Mouse (Mus musculus) limb, embryonic 14.5 days (tissue): ENCODE measurements around the gene Lta. TPM values are rescaled to one million over a fixed set of nuclear protein-coding genes. Genes with fewer than 3 reads are reported as not detected.

ENCODE experiments used
- ATAC-seq: fragments of 200-750 bp; cut with Nextera tagmentation; 2 replicates; pipeline ENCODE4 v1.8.0; 2017; ENCODE audit warnings: low read depth, moderate number of reproducible peaks, moderate TSS enrichment; ENCODE audit not compliant: low FRiP score
- DNase-seq: peaks from one replicate; pipeline ENCODE4 v3.0.0-alpha.2; 2015; ENCODE audit warnings: low spot score
- H3K27ac ChIP-seq: fragments of 300-500 bp; sonication (generic); replicated peaks from 2 replicates; pipeline ENCODE4 v1.5.1; 2014; ENCODE audit warnings: low read depth, mild to moderate bottlenecking, low read length, moderate library complexity, mixed read lengths
- H3K27me3 ChIP-seq: fragments of 300-500 bp; sonication (generic); 2 replicates; pipeline ENCODE4 v1.6.1; 2014; ENCODE audit warnings: low read length, mixed read lengths; ENCODE audit not compliant: control insufficient read depth, insufficient read depth
- H3K36me3 ChIP-seq: fragments of 300-500 bp; sonication (generic); 2 replicates; pipeline ENCODE4 v1.6.1; 2014; ENCODE audit warnings: mild to moderate bottlenecking, low read length, moderate library complexity, mixed read lengths; ENCODE audit not compliant: control insufficient read depth, insufficient read depth
- H3K4me1 ChIP-seq: fragments of 300-500 bp; sonication (generic); 2 replicates; pipeline ENCODE4 v1.6.1; 2014; ENCODE audit warnings: antibody characterized with exemption, low read length, mixed read lengths; ENCODE audit not compliant: control insufficient read depth, insufficient read depth
- H3K4me2 ChIP-seq: fragments of 300-500 bp; sonication (generic); replicated peaks from 2 replicates; pipeline ENCODE4 v1.6.1; 2014; ENCODE audit warnings: low read depth, mild to moderate bottlenecking, low read length, moderate library complexity; ENCODE audit not compliant: severe bottlenecking
- H3K4me3 ChIP-seq: fragments of 300-500 bp; sonication (generic); replicated peaks from 2 replicates; pipeline ENCODE4 v1.5.1; 2014; ENCODE audit warnings: low read length
- H3K9ac ChIP-seq: fragments of 300-500 bp; sonication (generic); 2 replicates; pipeline ENCODE4 v1.6.1; 2014; ENCODE audit warnings: mild to moderate bottlenecking, low read depth, low read length, moderate library complexity; ENCODE audit not compliant: severe bottlenecking
- H3K9me3 ChIP-seq: fragments of 300-500 bp; sonication (generic); 2 replicates; pipeline ENCODE4 v1.6.1; 2016; ENCODE audit warnings: low read length; ENCODE audit not compliant: control insufficient read depth
- POLR2A ChIP-seq: fragments of 200-500 bp; IDR thresholded peaks from 2 replicates; pipeline ENCODE4 v1.8.0; 2012; ENCODE audit warnings: inconsistent platforms, mild to moderate bottlenecking, moderate library complexity, borderline replicate concordance; ENCODE audit not compliant: insufficient read depth, insufficient read length; ENCODE audit errors: extremely low read depth
- WGBS: fragments of 180-500 bp; shearing (Covaris S2); extraction: QIAGEN DNeasy Blood & Tissue Kit; methylation state at CpG from one replicate; pipeline ENCODE4 v1.1.7; 2014; 5-methylcytosine and 5-hydroxymethylcytosine counted together
- polyA plus RNA-seq, 2 experiments: library from polyadenylated mRNA; depleted of rRNA in 1 of 2; stranded (reverse) in 1 of 2; unstranded in 1 of 2; fragments of >200 nt; fragmentation: Nextera tagmentation in 1 of 2; extraction: Ambion mirVana in 1 of 2; gene quantifications; 2 replicates each; pipeline versions ENCODE4 v1.2.1 to v1.2.3; 2012 to 2014

Lta gene
- polyA plus RNA-seq, 2 experiments, result 0.39 TPM; not detected in 1

GRCm38 (mm10) chr17:35185639-35186611 lies 19.2 kb downstream of the Lta start:
- no peaks in the 10 kb centered on the region for H3K9me3 ChIP-seq
- no peaks in the 10 kb centered on the region for H3K36me3 ChIP-seq
- no peak for TF ChIP-seq POLR2A
- peak overlapping the region; percentile 41 for H3K4me3 ChIP-seq
- peak; percentile 83 for DNase-seq
- ATAC-seq, result peak; percentile 84
- H3K4me2 ChIP-seq, result peak overlapping the region; percentile 56
- H3K9ac ChIP-seq, result peak overlapping the region; percentile 48
- WGBS, result 3% methylated on average over 18 of the region's 18 CpGs
- H3K27me3 ChIP-seq, result no peaks in the 10 kb centered on the region
- H3K27ac ChIP-seq, result peak overlapping the region; percentile 82
- peaks cover 8% of the 10 kb centered on the region for H3K4me1 ChIP-seq

- Histone ChIP-seq H3K27me3 (no peaks in the 10 kb centered on the region), H3K4me3 (no peak overlapping the region), H3K4me1 (no peaks in the 10 kb centered on the region), H3K9ac (no peak overlapping the region), H3K4me2 (no peak overlapping the region), H3K27ac (no peak overlapping the region), H3K9me3 (no peaks in the 10 kb centered on the region), H3K36me3 (no peaks in the 10 kb centered on the region)
- DNase-seq (no peak), ATAC-seq (no peak)
- TF ChIP-seq POLR2A, result no peak
- 88% methylated on average over 5 of the region's 5 CpGs for WGBS
Measured at GRCm38 (mm10) chr17:35180093-35180492, 25.1 kb downstream of the Lta start.

GRCm38 (mm10) chr17:35178528-35178927 lies 26.6 kb downstream of the Lta start:
- no peak overlapping the region for H3K4me2 ChIP-seq
- H3K9ac ChIP-seq, result no peak overlapping the region
- H3K27me3 ChIP-seq, result no peaks in the 10 kb centered on the region
- no peak overlapping the region for H3K4me3 ChIP-seq
- no peak overlapping the region for H3K27ac ChIP-seq
- WGBS, result 9% methylated on average over 5 of the region's 5 CpGs
- no peaks in the 10 kb centered on the region for H3K9me3 ChIP-seq
- TF ChIP-seq POLR2A, result no peak
- ATAC-seq, result peak; percentile 67; the same call in 1 of the 2 replicates
- no peaks in the 10 kb centered on the region for H3K36me3 ChIP-seq
- 0 out of 2 replicates have a peak, but pooled peaks cover 3% of the 10 kb centered on the region for H3K4me1 ChIP-seq
- DNase-seq, result peak; percentile 79

- no peaks in the 10 kb centered on the region for H3K27me3 ChIP-seq
- no peaks in the 10 kb centered on the region for H3K36me3 ChIP-seq
- no peak for ATAC-seq
- no peak within 1 kb of the TSS for H3K9ac ChIP-seq
- no peak for TF ChIP-seq POLR2A
- no peak for DNase-seq
- 64% methylated on average over 2 of the region's 2 CpGs for WGBS
- H3K4me3 ChIP-seq, result no peak within 1 kb of the TSS
- no peak within 1 kb of the TSS for H3K27ac ChIP-seq
- no peaks in the 10 kb centered on the region for H3K9me3 ChIP-seq
- 0 out of 2 replicates have a peak, but pooled peaks cover 3% of the 10 kb centered on the region for H3K4me1 ChIP-seq
- H3K4me2 ChIP-seq, result no peak within 1 kb of the TSS
Measured at GRCm38 (mm10) chr17:35175968-35176367, 29.2 kb downstream of the Lta start, which contains the start of gene Aif1. Aif1 (minus strand) TSS chr17:35176068.

GRCm38 (mm10) chr17:35175382-35175781 lies 29.8 kb downstream of the Lta start:
- Histone ChIP-seq H3K9me3 (no peaks in the 10 kb centered on the region), H3K4me3 (no peak overlapping the region), H3K36me3 (no peaks in the 10 kb centered on the region), H3K4me2 (no peak overlapping the region), H3K27ac (no peak overlapping the region), H3K9ac (no peak overlapping the region), H3K27me3 (no peaks in the 10 kb centered on the region), H3K4me1 (0 out of 2 replicates have a peak, but pooled peaks cover 3% of the 10 kb centered on the region)
- ATAC-seq (no peak), DNase-seq (no peak)
- TF ChIP-seq POLR2A, result no peak
- WGBS, result 76% methylated on average over 6 of the region's 6 CpGs
